Mouse (Mus musculus) layer of hippocampus, postnatal 25 days (tissue): ENCODE measurements around the gene Tnfrsf8. TPM values are rescaled to one million over a fixed set of nuclear protein-coding genes. Genes with fewer than 3 reads are reported as not detected.

Experiments used
- DNase-seq, 2 experiments: peaks; one replicate each; pipeline ENCODE4 v3.0.0; 2022; ENCODE audit warnings: mixed read lengths in 2 of 2, low spot score in 1 of 2; ENCODE audit errors: extremely low spot score in 1 of 2
- total RNA-seq, 2 experiments: library from RNA; stranded (reverse); gene quantifications; 2 replicates each; pipeline ENCODE4 v1.2.3; 2021

Tnfrsf8 gene
- total RNA-seq, 2 experiments from 2014 or later: 0.79 to 1.1 TPM

GRCm38 (mm10) chr4:145273923-145274322, 41.0 kb downstream of the Tnfrsf8 start:
- no peak for DNase-seq

- DNase-seq: no peak
Measured at GRCm38 (mm10) chr4:145272763-145273162, 42.2 kb downstream of the Tnfrsf8 start.

GRCm38 (mm10) chr4:145271634-145272033, 43.3 kb downstream of the Tnfrsf8 start:
- no peak for DNase-seq

GRCm38 (mm10) chr4:145270136-145270535, 44.8 kb downstream of the Tnfrsf8 start:
- no peak for DNase-seq

- DNase-seq: no peak
Measured at GRCm38 (mm10) chr4:145267631-145268110, 47.3 kb downstream of the Tnfrsf8 start.

- DNase-seq: no peak
Measured at GRCm38 (mm10) chr4:145266505-145266904, 48.5 kb downstream of the Tnfrsf8 start.

GRCm38 (mm10) chr4:145264761-145265160, 50.2 kb downstream of the Tnfrsf8 start:
- no peak for DNase-seq

GRCm38 (mm10) chr4:145263583-145263982, 51.4 kb downstream of the Tnfrsf8 start:
- no peak for DNase-seq

- DNase-seq: no peak
Measured at GRCm38 (mm10) chr4:145260802-145261201, 54.2 kb downstream of the Tnfrsf8 start.

- DNase-seq: no peak
Measured at GRCm38 (mm10) chr4:145257751-145258434, 57.1 kb downstream of the Tnfrsf8 start.

- DNase-seq: no peak
Measured at GRCm38 (mm10) chr4:145256144-145256543, 58.8 kb downstream of the Tnfrsf8 start.

GRCm38 (mm10) chr4:145254418-145254817, 60.5 kb downstream of the Tnfrsf8 start:
- DNase-seq: no peak

- DNase-seq: no peak
Measured at GRCm38 (mm10) chr4:145252611-145253010, 62.4 kb downstream of the Tnfrsf8 start.

- DNase-seq: no peak
Measured at GRCm38 (mm10) chr4:145251546-145251945, 63.4 kb downstream of the Tnfrsf8 start.

- no peak for DNase-seq
Measured at GRCm38 (mm10) chr4:145250002-145250401, 65.0 kb downstream of the Tnfrsf8 start.

GRCm38 (mm10) chr4:145247556-145247955, 67.4 kb downstream of the Tnfrsf8 start:
- DNase-seq: no peak

- DNase-seq: no peak
Measured at GRCm38 (mm10) chr4:145246173-145247011, 68.6 kb downstream of the Tnfrsf8 start, which contains the start of gene Tnfrsf1b. Gene Tnfrsf1b (minus strand): TSS chr4:145246870.

- DNase-seq: no peak
Measured at GRCm38 (mm10) chr4:145245581-145245980, 69.4 kb downstream of the Tnfrsf8 start.

- DNase-seq: no peak
Measured at GRCm38 (mm10) chr4:145244676-145245075, 70.3 kb downstream of the Tnfrsf8 start.

GRCm38 (mm10) chr4:145242719-145243350, 72.1 kb downstream of the Tnfrsf8 start:
- no peak for DNase-seq

GRCm38 (mm10) chr4:145240723-145241231, 74.2 kb downstream of the Tnfrsf8 start:
- DNase-seq: no peak
